Mouse (Mus musculus) myocyte (in vitro differentiated cells): Measurements from ENCODE around the gene Aoc1.

Source experiments
- CEBPB ChIP-seq: IDR thresholded peaks from 2 replicates; pipeline ENCODE4 v1.6.1; 2011; ENCODE audit warnings: mild to moderate bottlenecking, moderate library complexity; ENCODE audit not compliant: poor library complexity, insufficient read depth, severe bottlenecking
- E2F4 ChIP-seq: IDR thresholded peaks from one replicate; pipeline ENCODE4 v1.6.1; 2011; ENCODE audit warnings: mild to moderate bottlenecking, control low read depth, moderate library complexity; ENCODE audit not compliant: insufficient read depth
- MAX ChIP-seq: IDR thresholded peaks from one replicate; pipeline ENCODE4 v1.6.1; 2011; ENCODE audit warnings: low read depth, mild to moderate bottlenecking, control low read depth
- MYOD1 ChIP-seq, 3 experiments: IDR thresholded peaks; one replicate each; pipeline ENCODE4 v1.6.1; 2011; ENCODE audit warnings: control low read depth in 2 of 3, low read depth in 2 of 3, mild to moderate bottlenecking in 2 of 3, moderate library complexity in 1 of 3; ENCODE audit not compliant: insufficient read length in 2 of 3, control insufficient read depth in 1 of 3
- MYOG ChIP-seq, 3 experiments: IDR thresholded peaks; one replicate each; pipeline ENCODE4 v1.6.1; 2011; ENCODE audit warnings: control low read depth in 2 of 3, low read depth in 2 of 3, mild to moderate bottlenecking in 2 of 3; ENCODE audit not compliant: insufficient read length in 2 of 3, control insufficient read depth in 1 of 3, insufficient read depth in 1 of 3
- POLR2A ChIP-seq: IDR thresholded peaks from one replicate; pipeline ENCODE4 v1.6.1; 2011; ENCODE audit warnings: low read depth, mild to moderate bottlenecking, control low read depth, moderate library complexity; ENCODE audit not compliant: insufficient read length
- POLR2AphosphoS2 ChIP-seq: IDR thresholded peaks from one replicate; pipeline ENCODE4 v1.6.1; 2011; ENCODE audit warnings: low read depth, control low read depth; ENCODE audit not compliant: insufficient read length
- REST ChIP-seq: IDR thresholded peaks from one replicate; pipeline ENCODE4 v1.6.1; 2011; ENCODE audit warnings: mild to moderate bottlenecking, control low read depth, moderate library complexity; ENCODE audit not compliant: insufficient read depth, insufficient read length
- SRF ChIP-seq: IDR thresholded peaks from one replicate; pipeline ENCODE4 v1.6.1; 2011; ENCODE audit warnings: low read depth; ENCODE audit not compliant: control insufficient read depth, insufficient read length
- TCF12 ChIP-seq: IDR thresholded peaks from one replicate; pipeline ENCODE4 v1.6.1; 2011; ENCODE audit warnings: mild to moderate bottlenecking, control low read depth; ENCODE audit not compliant: poor library complexity, insufficient read depth, severe bottlenecking
- USF1 ChIP-seq: IDR thresholded peaks from one replicate; pipeline ENCODE4 v1.6.1; 2011; ENCODE audit warnings: low read depth, mild to moderate bottlenecking, control low read depth, moderate library complexity

DNA sequence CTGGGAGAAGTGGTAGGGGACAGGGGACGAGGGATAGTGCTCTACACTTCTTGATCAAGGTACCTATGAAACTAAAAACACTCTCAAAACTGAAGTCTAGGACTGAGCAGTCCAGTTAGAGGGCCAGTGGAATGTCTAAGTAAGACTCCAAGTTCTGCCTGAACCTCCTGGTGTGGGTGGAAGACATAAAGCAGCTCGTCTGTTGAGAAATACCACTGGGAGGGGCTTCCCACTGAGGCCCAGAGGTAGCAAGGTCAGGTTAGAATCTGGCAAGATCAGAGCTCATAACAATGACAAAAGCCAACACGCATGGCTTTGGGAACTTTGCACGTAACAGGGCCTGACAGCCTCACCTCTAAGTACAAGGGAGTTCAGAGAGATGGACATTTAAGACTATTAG, 30.7 kb downstream of the Aoc1 start:
- TF ChIP-seq MAX (no peak), POLR2A (no peak), USF1 (no peak), E2F4 (no peak), TCF12 (no peak), MYOD1 (IDR thresholded peaks at IDR 0.05; ENCODE audit: control insufficient read depth in 1 of 3, insufficient read length in 2 of 3, low read depth in 2 of 3) (no peak), CEBPB (no peak), POLR2AphosphoS2 (no peak), SRF (no peak), REST (no peak), MYOG (IDR thresholded peaks at IDR 0.05; ENCODE audit: control insufficient read depth in 1 of 3, insufficient read depth in 1 of 3, insufficient read length in 2 of 3, low read depth in 2 of 3) (no peak)
